Mouse (Mus musculus) intestine, postnatal 0 days (tissue): ENCODE measurements around the gene Col15a1. TPM values are rescaled to one million over a fixed set of nuclear protein-coding genes. Genes with fewer than 3 reads are reported as not detected.
A peak's percentile ranks its signal among the peaks of the same experiment; 100 is the strongest.

Experiments
- ATAC-seq: fragments of 200-750 bp; cut with Nextera tagmentation; 2 replicates; pipeline ENCODE4 v1.8.0; 2017; ENCODE audit warnings: mild to moderate bottlenecking, moderate TSS enrichment, moderate library complexity
- H3K27ac ChIP-seq: fragments of 300-500 bp; sonication (generic); 2 replicates; pipeline ENCODE4 v1.5.1; 2014; ENCODE audit warnings: mild to moderate bottlenecking, low read depth, low read length, moderate library complexity
- H3K27me3 ChIP-seq: fragments of 300-500 bp; sonication (generic); replicated peaks from 2 replicates; pipeline ENCODE4 v1.6.1; 2014; ENCODE audit warnings: low read length, mixed read lengths; ENCODE audit not compliant: control insufficient read depth, insufficient read depth
- H3K36me3 ChIP-seq: fragments of 300-500 bp; sonication (generic); 2 replicates; pipeline ENCODE4 v1.6.1; 2014; ENCODE audit warnings: mild to moderate bottlenecking, moderate library complexity; ENCODE audit not compliant: control insufficient read depth, insufficient read depth
- H3K4me1 ChIP-seq: fragments of 300-500 bp; sonication (generic); replicated peaks from 2 replicates; pipeline ENCODE4 v1.6.1; 2014; ENCODE audit warnings: antibody characterized with exemption, low read length, mixed read lengths; ENCODE audit not compliant: control insufficient read depth, insufficient read depth
- H3K4me2 ChIP-seq: fragments of 300-500 bp; sonication (generic); replicated peaks from 2 replicates; pipeline ENCODE4 v1.6.1; 2014; ENCODE audit warnings: low read depth, mild to moderate bottlenecking, moderate library complexity
- H3K4me3 ChIP-seq: fragments of 300-500 bp; sonication (generic); 2 replicates; pipeline ENCODE4 v1.5.1; 2014; ENCODE audit warnings: low read depth, low read length
- H3K9ac ChIP-seq: fragments of 300-500 bp; sonication (generic); 2 replicates; pipeline ENCODE4 v1.6.1; 2014; ENCODE audit warnings: mild to moderate bottlenecking, low read depth, low read length
- H3K9me3 ChIP-seq: fragments of 300-500 bp; sonication (generic); 2 replicates; pipeline ENCODE4 v1.6.1; 2016; ENCODE audit warnings: mixed run types; ENCODE audit not compliant: control insufficient read depth
- CTCF ChIP-seq: sonication (generic); IDR thresholded peaks from 2 replicates; pipeline ENCODE4 v1.5.1; 2016; ENCODE audit warnings: low read depth, mild to moderate bottlenecking, control low read depth, antibody characterized with exemption, moderate library complexity
- WGBS: fragments of 180-500 bp; shearing (Covaris S2); extraction: QIAGEN DNeasy Blood & Tissue Kit; methylation state at CpG from one replicate; pipeline ENCODE4 v1.1.7; 2014; 5-methylcytosine and 5-hydroxymethylcytosine counted together
- polyA plus RNA-seq: library from polyadenylated mRNA; unstranded; fragments of >200 nt; fragmentation: Nextera tagmentation; extraction: Ambion mirVana; gene quantifications from 2 replicates; pipeline ENCODE4 v1.2.1, GENCODE M21; 2015

The Col15a1 gene
- polyA plus RNA-seq, 1 experiment from 2014 or later = 13.1 TPM

GRCm38 (mm10) chr4:47227756-47228155 lies 19.8 kb downstream of the Col15a1 start:
- Histone ChIP-seq H3K4me1 (no peaks in the 10 kb centered on the region), H3K36me3 (no peaks in the 10 kb centered on the region), H3K9ac (no peak overlapping the region), H3K27me3 (no peaks in the 10 kb centered on the region), H3K9me3 (no peaks in the 10 kb centered on the region), H3K4me3 (no peak overlapping the region), H3K4me2 (no peak overlapping the region), H3K27ac (no peak overlapping the region)
- no peak for ATAC-seq
- no peak for TF ChIP-seq CTCF
- WGBS = 64% methylated on average over 6 of the region's 6 CpGs

GRCm38 (mm10) chr4:47228945-47229344 lies 21.0 kb downstream of the Col15a1 start:
- WGBS = 80% methylated on average over 5 of the region's 5 CpGs
- no peaks in the 10 kb centered on the region for H3K9me3 ChIP-seq
- no peak overlapping the region for H3K27ac ChIP-seq
- no peaks in the 10 kb centered on the region for H3K4me1 ChIP-seq
- H3K9ac ChIP-seq = no peak overlapping the region
- no peak overlapping the region for H3K4me3 ChIP-seq
- no peaks in the 10 kb centered on the region for H3K27me3 ChIP-seq
- no peak for ATAC-seq
- TF ChIP-seq CTCF = no peak
- H3K4me2 ChIP-seq = no peak overlapping the region
- H3K36me3 ChIP-seq = no peaks in the 10 kb centered on the region

GRCm38 (mm10) chr4:47230498-47230897 lies 22.5 kb downstream of the Col15a1 start:
- Histone ChIP-seq H3K4me3 (no peak overlapping the region), H3K27ac (no peak overlapping the region), H3K4me2 (no peak overlapping the region), H3K27me3 (no peaks in the 10 kb centered on the region), H3K9ac (no peak overlapping the region), H3K9me3 (no peaks in the 10 kb centered on the region), H3K36me3 (no peaks in the 10 kb centered on the region), H3K4me1 (no peaks in the 10 kb centered on the region)
- ATAC-seq = no peak
- TF ChIP-seq CTCF = no peak
- WGBS = 81% methylated on average over 7 of the region's 7 CpGs

GRCm38 (mm10) chr4:47231322-47231721 lies 23.4 kb downstream of the Col15a1 start:
- no peaks in the 10 kb centered on the region for H3K9me3 ChIP-seq
- no peak overlapping the region for H3K27ac ChIP-seq
- no peaks in the 10 kb centered on the region for H3K36me3 ChIP-seq
- no peak overlapping the region for H3K4me3 ChIP-seq
- no peak overlapping the region for H3K9ac ChIP-seq
- H3K27me3 ChIP-seq = no peaks in the 10 kb centered on the region
- no peak for ATAC-seq
- no peak overlapping the region for H3K4me2 ChIP-seq
- no peaks in the 10 kb centered on the region for H3K4me1 ChIP-seq
- WGBS = 63% methylated on average over 6 of the region's 6 CpGs
- no peak for TF ChIP-seq CTCF

- TF ChIP-seq CTCF = no peak
- no peak overlapping the region for H3K4me3 ChIP-seq
- H3K27ac ChIP-seq = no peak overlapping the region
- no peaks in the 10 kb centered on the region for H3K36me3 ChIP-seq
- H3K9me3 ChIP-seq = no peaks in the 10 kb centered on the region
- no peaks in the 10 kb centered on the region for H3K27me3 ChIP-seq
- 74% methylated on average over 14 of the region's 14 CpGs for WGBS
- ATAC-seq = no peak
- no peaks in the 10 kb centered on the region for H3K4me1 ChIP-seq
- H3K9ac ChIP-seq = no peak overlapping the region
- no peak overlapping the region for H3K4me2 ChIP-seq
Observed at GRCm38 (mm10) chr4:47233192-47233835, 25.4 kb downstream of the Col15a1 start.

- Histone ChIP-seq H3K4me2 (no peak overlapping the region), H3K27me3 (no peaks in the 10 kb centered on the region), H3K27ac (no peak overlapping the region), H3K9ac (no peak overlapping the region), H3K4me3 (no peak overlapping the region), H3K9me3 (no peaks in the 10 kb centered on the region), H3K4me1 (no peaks in the 10 kb centered on the region; the same call in 1 of the 2 replicates), H3K36me3 (no peaks in the 10 kb centered on the region)
- TF ChIP-seq CTCF = peak; percentile 92
- peak; percentile 31; the same call in 1 of the 2 replicates for ATAC-seq
- 22% methylated on average over 17 of the region's 17 CpGs for WGBS
Observed at GRCm38 (mm10) chr4:47234667-47235267, 26.8 kb downstream of the Col15a1 start.
